Mouse (Mus musculus) c-Kit-positive CD71-positive TER-119-positive erythroid progenitor cells, embryonic 14.5 days (primary cell): ENCODE data around the gene Cdk14.

Source experiments
- DNase-seq: peaks from one replicate; pipeline ENCODE4 v3.0.0-alpha.2; 2013; ENCODE audit warnings: low spot score

The Cdk14 gene

DNA sequence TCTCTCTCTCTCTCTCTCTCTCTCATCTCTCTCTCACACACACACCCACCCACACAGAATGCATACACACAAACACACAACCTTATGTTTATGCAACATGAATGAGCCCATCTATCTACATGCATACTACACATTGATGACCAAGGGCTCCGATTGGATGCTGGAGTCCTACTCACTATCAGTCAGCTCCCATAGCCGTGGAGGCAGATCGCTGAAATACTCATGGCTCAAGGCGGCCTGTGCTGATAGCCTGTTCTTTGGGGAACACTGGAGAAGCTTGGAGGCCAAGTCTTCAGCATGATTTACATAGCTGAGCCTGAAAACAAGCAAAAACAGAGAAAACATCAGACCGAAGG, 526.3 kb downstream of the Cdk14 start:
- no peak for DNase-seq

DNA sequence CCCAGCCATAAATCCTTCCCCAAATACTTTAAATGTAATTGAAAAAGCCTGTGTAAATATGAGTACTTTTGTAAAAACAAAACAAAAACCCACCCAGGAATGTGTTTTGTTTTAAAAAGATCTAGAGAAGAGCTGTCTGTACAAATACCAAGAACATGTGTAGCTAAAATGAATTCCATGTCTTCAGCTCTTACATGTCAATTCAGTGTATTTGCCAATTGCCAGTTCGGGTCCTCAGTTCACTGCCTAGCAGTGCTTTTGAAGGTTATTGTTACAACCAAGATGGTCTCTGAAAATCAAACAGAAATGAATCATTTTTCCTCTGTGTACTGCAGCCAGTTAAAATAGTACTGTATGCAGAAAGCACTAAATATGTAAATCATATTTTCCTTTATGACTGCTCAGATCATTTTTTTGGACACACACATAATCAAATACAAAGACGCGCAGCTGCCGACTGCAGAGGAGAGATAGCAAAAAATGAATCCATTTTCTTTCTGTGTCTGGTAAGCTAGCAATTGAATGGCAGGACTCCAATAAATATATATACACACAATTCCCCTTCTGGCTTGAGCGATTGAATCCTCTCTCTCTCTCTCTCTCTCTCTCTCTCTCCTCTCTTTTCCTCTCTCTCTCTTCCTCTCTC, 526.8 kb downstream of the Cdk14 start:
- DNase-seq, result no peak

DNA sequence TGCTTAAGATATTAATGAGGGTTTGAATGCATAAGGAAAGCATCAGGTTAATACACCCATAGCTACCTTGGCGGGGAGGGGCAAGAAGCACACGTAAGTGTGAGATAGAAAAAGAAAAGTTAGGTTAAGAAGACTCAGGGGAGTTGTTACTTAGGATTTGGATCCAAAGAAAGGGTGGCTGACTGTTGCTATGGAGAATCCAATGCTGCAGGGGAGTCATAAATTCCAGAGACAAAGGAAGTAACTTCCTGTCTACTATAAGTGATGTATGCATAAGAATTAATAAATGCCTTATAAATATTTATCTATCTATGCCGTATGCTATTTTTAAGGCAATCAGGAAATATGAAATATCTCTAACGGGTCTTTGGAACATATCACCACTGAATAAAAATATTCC, 527.4 kb downstream of the Cdk14 start:
- DNase-seq, result no peak

DNA sequence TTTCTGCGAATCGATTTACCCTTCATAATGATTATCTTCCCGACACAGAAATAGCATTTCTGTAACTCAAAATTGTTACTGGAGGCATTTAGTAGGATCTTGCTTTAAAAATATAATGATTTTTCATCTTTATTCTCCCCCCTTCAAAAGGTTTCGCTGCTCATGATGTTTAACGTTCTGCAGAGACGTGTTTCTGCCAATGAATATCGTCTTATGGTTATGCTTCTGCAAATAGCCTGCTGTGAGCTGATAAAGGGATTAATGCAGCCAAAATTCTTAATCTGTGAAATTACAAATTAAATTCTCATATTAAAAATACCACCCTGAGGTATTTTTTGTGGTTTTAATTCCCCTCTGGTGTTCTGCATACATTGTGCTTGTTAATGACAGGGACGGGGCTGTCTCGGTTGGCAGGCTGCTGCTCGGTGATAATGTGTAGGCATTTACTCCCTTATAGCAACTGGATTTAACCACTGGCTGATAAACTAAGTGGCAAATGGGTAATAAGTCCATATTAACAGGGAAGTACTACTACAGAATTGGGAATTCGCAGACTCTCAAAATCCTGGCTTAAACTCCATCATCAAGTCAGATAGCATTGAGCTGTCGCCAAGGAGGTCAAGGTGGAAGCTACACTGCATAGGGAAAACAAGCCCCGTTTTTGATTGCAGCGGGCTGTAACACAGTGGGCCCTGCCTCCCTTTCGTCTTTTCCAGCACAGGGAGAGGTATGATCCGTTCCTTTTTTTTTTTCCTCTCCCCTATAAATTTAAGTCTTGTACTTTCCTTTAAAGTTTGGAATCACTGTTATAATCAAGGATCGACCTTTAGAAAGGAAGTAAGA, 528.0 kb downstream of the Cdk14 start:
- no peak for DNase-seq

DNA sequence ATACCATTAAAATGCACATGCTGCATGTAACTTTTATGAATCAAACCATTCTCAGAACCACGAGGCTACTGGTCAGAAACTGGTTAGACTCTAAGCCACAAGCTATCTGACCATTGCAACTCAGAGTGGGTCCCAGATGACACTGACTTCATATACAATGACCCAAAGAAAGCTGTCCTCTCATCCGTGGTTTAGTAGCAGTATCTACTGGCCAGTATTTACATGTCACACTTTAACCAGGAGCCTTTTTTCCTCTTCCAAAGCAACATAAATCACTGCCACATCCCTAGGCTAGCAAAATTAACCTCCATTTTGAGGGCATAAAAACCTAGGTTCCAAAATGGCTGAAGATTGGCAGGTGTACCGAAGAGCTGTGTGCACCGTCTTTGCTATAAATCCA, 533.0 kb downstream of the Cdk14 start:
- no peak for DNase-seq

DNA sequence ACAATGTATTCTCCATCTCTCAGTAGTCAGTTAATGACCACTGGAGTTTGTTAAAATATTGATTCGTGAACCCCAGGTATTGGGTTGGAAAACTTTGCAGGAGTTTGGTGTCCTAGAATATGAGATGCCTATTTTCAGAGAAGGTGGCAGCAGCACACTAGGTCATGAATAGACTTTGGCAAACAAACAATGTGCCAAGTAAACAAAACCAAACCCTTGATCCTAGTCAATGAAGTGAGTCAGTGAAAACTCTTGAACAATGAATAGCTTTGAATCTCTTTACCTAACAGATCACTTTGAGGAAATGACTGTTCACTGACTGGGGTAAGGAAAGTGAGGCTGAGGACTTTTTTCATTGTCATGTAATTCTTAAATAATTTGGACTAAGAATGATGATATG, 537.3 kb downstream of the Cdk14 start:
- DNase-seq, result no peak

DNA sequence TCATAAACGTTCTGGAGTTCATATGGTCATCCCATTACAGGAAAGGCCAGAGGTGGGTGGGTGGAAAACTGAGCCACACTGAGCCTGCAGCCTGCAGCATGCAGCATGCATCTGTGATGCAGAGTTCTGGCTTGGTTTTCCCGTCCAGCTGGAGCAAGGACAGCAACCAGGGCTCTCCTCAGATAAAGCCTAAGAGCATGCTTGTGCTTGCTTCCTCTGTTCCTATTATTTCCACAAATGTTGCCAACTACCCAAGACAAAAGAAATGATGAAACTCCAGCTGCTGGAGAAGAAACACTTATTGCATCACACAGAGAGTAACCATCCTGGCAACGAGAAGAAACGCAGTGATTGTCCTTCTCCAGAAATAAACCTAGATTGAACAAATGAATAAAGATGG, 539.8 kb downstream of the Cdk14 start:
- DNase-seq, result no peak

DNA sequence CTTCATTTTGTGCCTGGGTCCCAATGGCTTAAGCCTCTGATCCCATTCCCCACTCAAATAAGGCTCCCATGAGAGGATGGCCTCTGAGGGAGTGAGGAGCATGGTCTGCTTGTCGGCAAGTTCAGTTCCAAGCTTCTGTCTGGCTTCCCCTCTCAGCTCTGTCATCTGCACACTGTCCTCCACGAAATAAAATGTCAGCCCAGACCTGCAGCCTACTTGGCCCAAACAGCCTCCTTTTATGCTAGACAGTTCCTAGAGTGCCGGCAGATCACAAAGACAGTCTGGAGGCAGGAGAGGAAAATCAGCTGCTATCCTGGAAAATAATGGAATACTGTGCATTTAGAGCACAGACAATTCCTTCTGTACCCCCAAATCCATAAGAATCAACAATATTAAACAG, 541.2 kb downstream of the Cdk14 start:
- DNase-seq, result no peak

DNA sequence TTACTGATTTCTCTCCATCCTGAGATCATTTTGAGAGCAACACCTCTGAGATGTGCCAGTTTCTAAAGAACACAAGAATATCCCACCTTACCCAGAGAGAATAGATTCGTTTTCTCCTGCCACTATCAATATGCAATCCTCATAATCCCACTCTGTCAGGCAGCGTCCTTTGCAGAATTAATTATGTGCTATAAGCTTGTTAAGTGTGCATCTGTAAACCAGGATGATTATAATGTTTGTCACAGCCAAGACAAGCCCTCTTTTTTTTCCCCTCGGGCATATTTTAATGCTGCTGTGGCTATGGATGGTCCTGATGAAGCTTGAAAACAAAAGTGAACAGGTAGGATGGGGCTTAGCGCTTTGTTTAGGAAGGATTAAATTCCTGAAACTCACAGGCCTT, 542.5 kb downstream of the Cdk14 start:
- DNase-seq, result no peak

DNA sequence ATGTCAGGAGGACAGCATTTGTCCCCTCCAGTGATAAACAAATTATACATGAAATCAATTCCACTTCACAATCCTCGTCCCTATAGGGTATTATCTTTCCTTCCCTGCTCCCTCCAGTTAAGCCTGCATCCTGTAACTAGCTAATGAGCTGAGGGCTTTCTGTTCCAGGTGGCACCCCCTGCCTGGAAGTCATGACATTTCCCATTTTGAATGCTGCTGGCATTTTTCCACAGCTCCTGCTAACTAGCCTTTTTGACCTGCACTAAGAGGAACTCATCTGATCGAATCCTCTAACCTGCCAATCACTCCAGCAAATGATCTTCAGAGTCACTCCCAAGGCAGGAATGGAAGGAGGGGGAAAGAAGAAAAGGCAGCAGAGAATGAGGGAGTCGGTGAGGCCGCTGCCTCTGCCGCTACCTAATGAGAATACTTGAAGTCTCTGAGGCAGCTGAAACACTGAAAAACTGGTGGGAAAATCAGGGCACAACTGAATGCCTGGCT, 542.9 kb downstream of the Cdk14 start:
- DNase-seq, result no peak

DNA sequence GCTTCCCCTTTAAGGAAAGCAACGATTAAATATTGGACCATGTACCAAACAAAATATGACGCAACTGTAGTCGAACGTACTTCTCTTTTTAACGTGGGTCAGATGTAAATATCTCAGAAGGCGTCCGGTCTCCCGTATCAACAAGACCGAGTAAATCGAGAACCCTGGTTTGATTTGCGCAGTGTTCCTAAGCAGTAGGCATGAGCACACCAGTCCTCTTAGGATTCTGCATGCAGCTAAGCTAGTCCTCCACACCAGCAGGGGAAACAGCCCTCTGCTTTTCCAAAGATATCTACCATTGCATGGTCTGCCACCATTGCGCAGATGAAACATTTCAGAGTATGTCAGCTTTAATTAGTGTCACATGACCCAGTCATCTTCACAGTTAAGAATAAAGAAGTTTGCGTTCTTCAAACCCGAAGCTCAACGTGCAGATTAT, 543.4 kb downstream of the Cdk14 start:
- DNase-seq, result no peak

DNA sequence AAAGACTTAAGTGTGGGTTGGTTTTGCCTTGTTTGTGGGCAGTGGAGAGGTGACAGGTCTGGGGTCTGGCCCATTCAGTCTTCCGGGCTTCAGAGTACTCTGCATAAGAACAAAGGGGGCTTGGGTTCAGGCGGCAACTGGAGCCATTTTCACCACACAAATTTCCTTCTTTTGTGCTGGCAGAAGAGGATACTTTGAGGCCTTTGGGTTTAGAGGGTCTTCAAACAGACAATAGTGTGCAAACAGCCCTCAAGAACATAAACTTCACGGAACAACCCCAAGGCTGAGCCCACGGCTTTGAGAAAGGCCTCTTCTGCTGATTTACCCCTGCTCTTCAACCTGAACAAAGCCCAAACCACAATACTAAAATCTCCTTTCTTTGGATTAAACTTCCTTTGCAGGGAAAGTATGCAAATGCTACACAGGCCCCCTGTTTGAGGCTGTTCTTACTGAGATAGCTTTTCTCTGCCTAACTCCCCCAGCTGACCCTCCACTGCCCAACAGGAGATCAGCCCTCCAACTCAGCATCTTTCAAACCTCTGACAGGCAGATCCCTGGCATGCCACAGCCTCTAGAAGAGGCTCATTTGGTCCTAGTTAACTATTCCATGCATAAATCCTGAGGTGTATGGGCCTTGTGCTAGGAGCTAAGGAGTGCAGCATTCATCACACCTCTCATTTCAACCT, 549.9 kb downstream of the Cdk14 start:
- no peak for DNase-seq

DNA sequence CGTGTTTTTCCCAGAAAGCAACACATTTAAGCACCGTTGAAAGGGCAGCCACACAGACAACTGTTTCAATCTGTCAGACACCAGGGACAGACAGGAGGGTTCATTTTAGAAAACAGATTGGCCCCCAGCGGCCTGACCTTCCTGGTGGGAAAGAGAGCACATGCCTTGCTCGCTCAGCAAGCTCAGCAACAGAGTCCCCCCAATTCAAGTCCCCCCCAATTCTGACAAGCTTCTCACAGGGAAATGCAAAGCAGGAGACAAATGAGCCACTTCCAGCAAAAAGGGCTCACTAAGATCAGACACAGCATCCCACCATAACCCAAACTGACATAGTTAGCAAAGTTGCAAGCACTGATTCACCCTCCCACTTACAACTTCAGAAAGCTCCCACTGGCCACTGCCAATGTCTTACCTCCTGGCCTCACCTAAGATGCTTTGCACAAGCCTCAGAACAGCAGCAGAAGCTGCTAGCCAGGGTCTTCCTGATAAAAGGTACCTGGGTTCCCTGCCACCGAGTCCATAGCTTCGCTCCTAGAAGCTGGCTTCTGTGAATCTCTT, 551.5 kb downstream of the Cdk14 start:
- no peak for DNase-seq

DNA sequence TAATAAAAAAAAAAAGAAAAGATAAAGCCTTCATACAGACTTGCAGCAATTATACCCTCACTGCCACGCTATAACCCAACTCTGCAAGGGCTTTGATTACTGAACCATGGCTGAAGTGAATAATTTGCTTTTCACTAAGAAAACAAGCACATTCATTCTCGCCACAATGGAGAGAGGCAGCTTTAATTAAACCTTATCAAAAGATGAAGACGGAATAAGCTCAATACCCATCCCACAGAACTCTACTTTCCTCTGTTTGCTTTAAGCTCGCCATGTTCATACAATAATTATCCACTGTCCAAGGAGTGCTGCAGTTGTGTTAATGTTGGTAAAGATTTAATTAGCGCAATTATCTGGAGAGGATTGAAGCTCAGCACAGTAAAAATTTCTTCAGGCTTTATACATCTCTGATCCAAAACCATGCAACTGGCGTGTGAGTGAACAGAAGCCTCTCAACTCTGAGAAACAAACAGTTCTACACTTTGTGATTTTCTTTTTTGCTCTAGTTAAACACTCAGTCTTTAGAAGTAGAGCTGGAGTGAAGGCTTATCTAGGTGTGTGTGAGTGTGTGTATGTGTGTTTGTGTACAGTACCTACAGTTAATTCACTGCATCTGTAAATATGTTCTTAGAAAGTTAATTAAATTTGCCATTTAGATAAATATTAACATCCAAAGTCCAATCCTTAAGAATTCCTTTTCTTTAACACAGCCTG, 552.1 kb downstream of the Cdk14 start:
- DNase-seq, result no peak

DNA sequence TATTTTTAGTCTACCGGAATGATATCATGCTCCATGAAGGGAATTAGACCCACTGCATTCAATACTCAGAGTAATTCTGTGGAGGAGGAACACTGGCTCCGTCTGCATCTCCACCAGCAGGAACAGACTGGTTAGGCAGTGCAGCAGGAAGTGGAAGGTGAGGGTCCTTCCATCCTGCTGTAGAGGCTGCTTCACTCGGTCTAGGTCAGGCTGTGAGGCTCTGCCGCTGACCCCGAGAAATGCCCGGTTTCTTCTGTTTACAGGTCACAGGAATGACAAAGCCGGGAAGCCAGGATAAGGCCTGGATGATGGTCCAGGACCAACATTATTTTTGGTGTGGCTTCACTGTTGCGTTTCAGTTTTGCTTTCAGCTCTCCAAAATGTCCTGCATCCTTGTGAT, 553.2 kb downstream of the Cdk14 start:
- no peak for DNase-seq

DNA sequence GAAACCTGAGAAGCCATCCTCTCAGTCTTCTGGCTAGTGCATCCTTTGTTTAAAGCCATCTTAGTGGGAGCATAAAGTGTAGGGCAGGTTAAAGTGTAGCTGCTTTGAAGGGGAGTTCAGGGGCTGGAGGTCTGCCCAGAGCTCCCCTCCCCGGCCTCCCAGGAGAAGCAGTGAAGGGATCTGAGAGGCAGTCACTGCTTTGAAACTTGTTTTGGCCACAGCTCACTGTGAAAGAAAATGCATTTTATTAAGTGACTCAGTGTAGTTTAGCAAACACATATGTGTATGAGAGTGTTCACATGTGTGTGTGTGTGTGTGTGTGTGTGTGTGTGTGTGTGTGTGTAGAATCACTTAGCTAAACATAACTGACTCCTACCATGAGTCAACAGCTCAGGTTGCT, 554.0 kb downstream of the Cdk14 start:
- DNase-seq, result no peak

DNA sequence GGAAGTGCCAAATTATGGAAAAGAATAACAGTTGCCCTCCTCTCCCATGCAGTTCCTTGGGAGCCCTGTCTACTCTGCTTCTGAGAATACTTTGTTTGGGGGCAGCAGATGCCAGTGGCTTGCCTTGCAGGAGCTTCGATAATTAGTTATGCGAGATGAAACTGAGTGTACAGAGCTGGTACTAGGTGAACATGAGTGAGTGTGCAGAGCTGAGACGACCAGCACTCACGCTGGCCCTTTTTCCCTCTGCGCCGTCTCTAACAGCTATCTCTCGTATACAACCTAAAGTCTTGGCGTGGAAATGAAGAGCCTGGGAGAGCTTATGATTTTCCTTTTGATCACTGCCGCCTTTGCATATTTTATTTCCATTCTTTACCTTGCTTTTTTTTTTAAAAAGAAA, 558.5 kb downstream of the Cdk14 start:
- no peak for DNase-seq

DNA sequence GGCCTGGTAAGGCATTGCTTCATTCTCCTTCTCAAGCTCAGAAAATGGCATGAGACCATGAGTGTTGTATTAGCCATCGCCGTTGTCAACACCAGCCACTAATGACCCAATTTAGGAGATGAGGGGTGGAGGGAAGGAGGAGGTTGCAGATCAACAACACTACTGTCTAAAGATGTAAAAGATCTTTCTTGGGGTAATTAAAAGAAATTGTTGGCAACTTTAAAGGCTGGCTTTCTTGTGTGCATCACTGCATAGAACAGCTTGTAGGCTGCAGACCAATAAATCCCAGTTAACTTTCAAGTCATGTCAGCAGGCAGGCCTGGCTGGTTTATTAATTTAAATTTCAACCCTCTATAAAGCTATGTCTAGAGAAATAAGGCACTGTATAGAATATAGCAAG, 559.0 kb downstream of the Cdk14 start:
- DNase-seq, result no peak

DNA sequence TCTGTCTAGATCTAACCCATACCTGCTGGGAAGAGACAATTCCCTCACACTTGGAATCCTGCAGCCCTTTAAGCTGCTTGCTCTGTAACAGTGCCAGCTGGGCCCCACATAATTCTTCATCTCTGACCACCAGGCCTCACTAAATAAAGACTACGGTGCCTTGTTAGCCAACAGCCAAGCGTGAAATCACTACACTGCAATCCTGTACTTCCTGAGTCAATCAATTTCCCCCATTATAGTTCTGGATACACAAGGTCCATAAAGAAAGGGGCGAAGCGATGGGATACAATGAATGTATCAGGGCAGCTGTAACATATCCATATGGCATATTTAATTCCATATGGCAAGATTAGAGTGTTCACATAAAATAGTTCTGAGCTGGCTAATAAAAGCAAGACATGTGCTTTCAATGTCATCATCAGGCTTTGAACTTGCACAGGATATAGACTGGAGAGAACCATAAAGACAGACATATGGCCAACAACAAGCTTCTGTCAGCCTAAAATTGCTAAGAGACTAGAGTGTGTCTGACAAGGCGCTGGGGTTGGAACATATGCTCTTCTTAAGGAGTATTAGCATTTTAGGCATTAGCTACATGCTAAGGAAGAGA, 562.0 kb downstream of the Cdk14 start:
- DNase-seq, result no peak

DNA sequence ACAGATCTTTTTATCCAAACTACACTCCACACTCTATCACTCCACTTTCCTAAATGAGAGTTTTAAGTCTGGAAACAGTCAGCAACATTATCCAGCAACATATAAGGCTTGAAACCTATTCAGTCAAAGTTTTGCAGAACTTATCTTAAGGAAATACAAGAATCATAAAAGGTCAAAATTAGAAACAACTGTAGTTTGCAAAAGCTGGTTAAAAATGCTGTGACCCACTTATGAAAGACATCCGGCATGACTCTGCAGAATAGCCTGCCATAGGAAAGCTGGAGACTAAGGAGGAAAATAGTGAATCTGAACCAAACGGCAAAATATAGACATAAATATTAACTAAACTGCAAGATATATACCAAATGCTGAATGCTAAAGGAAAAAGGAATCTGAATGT, 566.6 kb downstream of the Cdk14 start:
- DNase-seq, result no peak

DNA sequence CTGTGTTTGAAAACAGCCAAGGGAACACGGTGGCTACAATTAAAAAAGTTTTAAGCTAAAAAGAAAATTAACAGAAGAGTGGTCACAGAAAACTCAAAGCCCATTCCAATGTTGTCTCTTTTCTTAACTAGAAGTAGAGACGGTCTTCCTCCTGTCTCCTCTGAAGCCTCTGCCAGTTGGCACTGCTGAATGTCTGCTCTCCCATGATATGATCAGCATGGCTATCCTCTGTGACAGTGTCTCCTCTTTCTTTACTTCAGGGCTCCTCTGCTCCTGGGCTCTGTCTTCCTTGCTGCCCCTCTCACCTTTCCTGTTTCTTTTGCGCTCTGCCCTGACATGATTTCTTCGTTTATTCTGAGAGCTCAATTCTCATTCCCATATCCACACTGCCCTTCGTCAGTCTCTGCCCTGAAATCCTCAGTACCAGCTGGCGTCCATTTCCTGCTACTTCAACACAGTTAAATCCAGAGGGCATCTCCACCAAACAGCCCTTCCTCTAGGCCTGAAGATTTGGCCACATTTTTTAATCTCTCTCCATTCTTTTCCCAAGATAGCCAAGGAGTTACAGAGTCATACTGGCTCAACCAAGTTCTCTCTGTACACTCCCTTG, 567.3 kb downstream of the Cdk14 start:
- no peak for DNase-seq
